Mouse (Mus musculus) olfactory bulb, adult 2 months (tissue): ENCODE data around the gene Six2.

Experiments used
- CTCF ChIP-seq: fragments of 200-500 bp; IDR thresholded peaks from 2 replicates; pipeline ENCODE4 v1.5.1; 2012; ENCODE audit warnings: low read depth, mild to moderate bottlenecking, low read length, moderate library complexity; ENCODE audit not compliant: insufficient read depth
- POLR2A ChIP-seq: fragments of 200-500 bp; IDR thresholded peaks from 2 replicates; pipeline ENCODE4 v1.6.1; 2012; ENCODE audit warnings: mild to moderate bottlenecking, low read depth, low read length, moderate library complexity; ENCODE audit not compliant: insufficient read depth

GRCm38 (mm10) chr17:85681741-85682140, 6.3 kb downstream of the Six2 start:
- TF ChIP-seq CTCF, result no peak
- TF ChIP-seq POLR2A, result no peak
